Mouse (Mus musculus) splenic B cell, adult 2 months (primary cell): ENCODE data around the gene Cfap221.

ENCODE experiments used
- DNase-seq: peaks from one replicate; pipeline ENCODE4 v3.0.0-alpha.2; 2011; ENCODE audit warnings: low read depth, low spot score
- H3K27me3 ChIP-seq: 2 replicates; pipeline ENCODE4 v1.6.1; 2012; ENCODE audit warnings: mild to moderate bottlenecking, low read length, moderate library complexity, mixed read lengths; ENCODE audit not compliant: control insufficient read depth, poor library complexity, insufficient read depth, severe bottlenecking
- H3K36me3 ChIP-seq: 2 replicates; pipeline ENCODE4 v1.6.1; 2012; ENCODE audit warnings: mild to moderate bottlenecking, low read length, moderate library complexity, mixed read lengths; ENCODE audit not compliant: control insufficient read depth, poor library complexity, insufficient read depth, severe bottlenecking

Cfap221 gene

DNA sequence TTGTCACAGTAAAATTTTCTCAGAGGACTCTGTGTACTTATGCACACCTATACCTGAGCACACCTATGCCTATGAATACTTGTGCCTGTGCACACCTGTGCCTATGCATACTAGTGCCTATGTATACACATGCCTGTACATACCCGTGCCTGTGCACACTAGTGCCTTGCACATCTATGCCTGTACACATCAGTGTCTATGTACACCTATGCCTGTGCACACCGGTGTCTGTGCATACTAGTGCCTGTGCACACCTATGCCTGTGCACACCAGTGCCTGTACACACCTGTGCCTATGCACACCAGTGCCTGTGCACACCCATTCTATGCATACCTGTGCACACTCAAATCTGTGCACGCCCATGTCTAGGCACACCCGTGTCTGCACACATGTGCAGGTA lies 37.6 kb downstream of the Cfap221 start:
- no peaks in the 10 kb centered on the region for H3K36me3 ChIP-seq
- H3K27me3 ChIP-seq, result no peaks in the 10 kb centered on the region
- DNase-seq, result no peak

DNA sequence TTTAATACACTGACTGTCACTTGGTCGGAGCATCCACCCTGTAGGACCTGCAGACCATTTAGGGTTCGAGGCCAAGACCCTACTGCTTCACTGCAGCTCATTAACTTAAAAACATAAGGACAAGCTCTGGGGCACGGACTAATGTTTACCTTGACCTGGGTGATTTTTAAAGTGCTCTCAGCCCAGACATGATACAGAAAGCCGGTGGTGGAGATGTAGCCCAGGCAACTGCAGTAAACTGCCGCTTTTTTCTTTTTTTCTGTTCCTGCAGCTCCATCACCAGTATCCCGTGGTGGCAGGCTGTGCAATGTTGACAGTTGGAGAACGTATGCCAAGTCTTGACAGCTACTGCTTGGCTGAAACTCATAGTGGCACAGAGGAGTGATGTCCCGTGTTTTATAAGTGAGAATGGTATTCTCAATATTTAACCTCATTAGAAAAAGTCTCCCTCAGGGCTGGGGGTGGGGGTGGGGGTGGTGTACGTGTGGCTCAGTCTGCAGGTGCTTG lies 39.3 kb downstream of the Cfap221 start:
- H3K36me3 ChIP-seq, result no peaks in the 10 kb centered on the region
- no peaks in the 10 kb centered on the region for H3K27me3 ChIP-seq
- DNase-seq, result no peak

DNA sequence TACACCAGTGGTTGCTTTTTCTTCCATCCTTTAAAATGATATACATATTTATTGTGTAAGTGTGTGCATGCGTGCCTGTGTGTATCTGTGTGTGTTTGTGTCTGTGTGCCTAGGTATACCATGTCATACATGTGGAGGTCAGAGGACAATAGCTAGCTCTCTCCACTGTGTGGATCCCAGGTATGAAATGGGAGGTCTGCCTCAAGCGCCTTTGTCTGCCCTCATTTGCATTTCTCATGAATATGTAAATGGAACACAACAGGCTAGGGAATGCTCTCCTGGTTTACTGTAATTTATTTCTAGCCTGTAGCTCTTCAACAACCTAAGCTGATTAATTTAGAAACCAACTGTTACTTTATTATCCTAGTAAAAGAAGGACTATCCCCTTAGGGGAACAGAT lies 42.4 kb downstream of the Cfap221 start:
- Histone ChIP-seq H3K36me3 (no peaks in the 10 kb centered on the region), H3K27me3 (no peaks in the 10 kb centered on the region)
- no peak for DNase-seq

DNA sequence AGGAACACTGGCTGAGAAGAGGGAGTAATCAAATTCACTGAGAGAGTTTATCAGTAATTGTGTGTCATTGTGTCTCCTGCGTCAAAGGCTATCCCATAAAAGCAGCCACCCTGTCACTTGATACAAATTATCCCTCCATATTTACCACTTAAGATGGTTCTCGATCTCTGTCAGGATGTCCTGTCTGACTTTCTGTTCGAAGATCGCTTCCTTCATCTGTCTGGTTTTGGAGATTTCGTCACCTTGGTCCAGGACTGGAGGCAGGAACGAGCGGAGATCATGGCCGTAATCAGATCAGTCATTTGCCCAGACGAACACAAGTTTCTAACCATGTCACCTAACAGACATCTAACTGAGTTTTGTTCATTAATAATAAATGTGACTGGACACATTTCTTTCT lies 43.6 kb downstream of the Cfap221 start:
- H3K36me3 ChIP-seq, result no peaks in the 10 kb centered on the region
- DNase-seq, result no peak
- H3K27me3 ChIP-seq, result no peaks in the 10 kb centered on the region

DNA sequence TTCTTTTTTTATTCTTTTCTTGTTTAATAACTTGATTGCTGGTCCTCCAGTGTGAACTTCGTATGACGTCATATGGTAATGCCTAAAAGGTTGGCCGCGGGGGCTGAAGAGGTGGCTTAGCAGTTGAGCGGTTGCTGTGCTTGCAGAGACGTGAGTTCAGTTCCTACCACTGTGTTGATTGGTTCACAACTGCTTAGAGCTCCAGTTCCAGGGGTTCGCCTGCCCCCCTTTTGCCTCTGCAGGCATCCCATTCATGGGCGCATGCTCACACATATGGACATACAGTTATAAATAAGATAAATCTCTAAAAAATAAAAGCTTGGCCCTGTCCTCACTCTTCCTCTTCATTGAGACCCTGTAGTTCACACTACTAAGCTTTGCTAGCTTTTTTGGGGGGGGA lies 46.9 kb downstream of the Cfap221 start:
- H3K36me3 ChIP-seq, result no peaks in the 10 kb centered on the region
- no peak for DNase-seq
- H3K27me3 ChIP-seq, result no peaks in the 10 kb centered on the region

DNA sequence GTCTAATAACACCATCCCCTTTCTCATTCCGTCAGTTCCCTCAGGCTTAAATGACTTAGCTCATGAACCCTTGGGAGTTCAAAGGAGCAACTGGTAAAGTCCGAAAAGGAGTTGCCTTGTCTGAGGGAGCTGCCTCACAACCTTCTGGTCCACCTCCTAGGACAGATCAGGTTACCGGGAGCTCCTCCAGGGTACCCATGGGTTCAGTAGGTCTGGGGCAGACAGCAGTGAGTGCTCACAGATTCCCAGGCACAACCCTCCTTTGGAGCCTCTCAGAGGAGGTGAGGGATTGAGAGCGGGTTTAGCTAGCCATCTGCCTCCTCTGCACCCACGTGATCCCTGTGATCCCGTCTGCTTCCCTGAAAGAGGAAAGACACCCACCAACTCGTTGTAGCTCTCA lies 60.2 kb downstream of the Cfap221 start:
- Histone ChIP-seq H3K27me3 (no peaks in the 10 kb centered on the region), H3K36me3 (no peaks in the 10 kb centered on the region)
- no peak for DNase-seq

DNA sequence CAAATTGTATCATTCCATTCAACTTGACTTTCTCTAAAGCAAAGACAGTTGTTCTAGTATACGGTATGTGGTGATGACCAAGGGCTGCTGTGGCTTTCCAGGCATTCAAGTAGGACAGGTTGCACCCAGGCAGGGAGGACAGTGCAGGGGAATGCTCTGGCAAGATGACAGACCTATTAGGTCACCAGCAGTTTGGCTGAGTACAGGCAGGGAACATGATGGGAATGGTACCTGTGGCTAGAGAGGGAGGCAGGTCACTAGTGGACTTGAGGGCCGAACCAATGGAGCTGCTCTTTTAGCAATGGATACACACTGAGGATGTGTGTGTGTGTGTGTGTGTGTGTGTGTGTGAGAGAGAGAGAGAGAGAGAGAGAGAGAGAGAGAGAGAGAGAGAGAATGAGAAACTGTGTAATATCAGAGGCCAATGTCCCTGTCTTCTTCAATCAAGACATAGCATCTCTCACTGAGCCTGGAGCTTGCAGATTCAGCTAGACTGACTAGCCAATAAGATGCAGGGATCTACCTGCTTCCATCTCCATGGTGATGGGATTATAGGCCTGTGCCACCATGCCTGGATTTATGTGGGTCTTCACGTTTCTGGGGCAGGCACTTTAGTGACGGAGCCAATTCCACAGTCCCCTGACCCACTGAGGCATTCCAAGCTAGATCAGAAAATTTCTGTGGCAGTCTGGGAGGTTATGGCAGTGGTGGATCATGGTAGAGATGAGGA lies 65.4 kb downstream of the Cfap221 start:
- Histone ChIP-seq H3K27me3 (no peaks in the 10 kb centered on the region), H3K36me3 (no peaks in the 10 kb centered on the region)
- no peak for DNase-seq

DNA sequence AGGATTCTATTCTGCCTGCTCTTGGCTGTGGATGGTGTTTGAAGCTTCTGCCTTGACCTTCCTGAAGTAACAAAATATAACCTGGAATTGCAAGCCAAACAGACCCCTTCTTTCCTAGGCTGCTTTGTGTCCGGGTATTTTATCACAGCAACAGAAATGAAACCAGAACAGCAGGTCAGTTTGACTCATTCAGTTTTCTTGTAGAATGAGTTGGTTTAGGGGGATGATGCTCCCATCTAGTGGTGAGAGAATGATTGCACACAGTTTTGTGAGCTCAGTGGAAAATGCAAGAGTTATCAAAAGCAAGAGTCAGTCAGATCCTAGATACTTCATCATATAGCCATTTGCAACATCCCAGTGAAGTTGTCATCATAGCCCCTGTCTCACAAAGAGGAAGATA lies 67.3 kb downstream of the Cfap221 start:
- peak; percentile 34 for DNase-seq
- H3K36me3 ChIP-seq, result no peaks in the 10 kb centered on the region
- H3K27me3 ChIP-seq, result no peaks in the 10 kb centered on the region

DNA sequence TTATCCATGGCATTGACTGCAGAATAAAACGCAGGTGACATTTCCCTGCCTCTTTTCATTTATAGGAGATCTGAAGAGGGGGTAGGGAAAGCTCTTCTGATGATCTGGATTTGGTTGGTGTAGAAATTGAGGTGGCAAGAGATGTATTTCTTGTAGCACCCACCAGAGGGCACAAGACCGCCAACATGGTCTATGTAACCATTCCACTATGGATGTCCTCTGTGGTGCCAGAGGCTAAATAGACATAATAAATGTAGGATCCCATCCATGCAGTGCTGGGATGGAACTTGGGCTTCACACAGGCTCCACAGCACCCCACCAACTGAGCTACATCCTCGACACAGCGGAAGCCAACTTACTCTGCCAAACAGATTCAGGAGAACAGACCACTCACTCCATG lies 77.7 kb downstream of the Cfap221 start:
- no peaks in the 10 kb centered on the region for H3K27me3 ChIP-seq
- H3K36me3 ChIP-seq, result no peaks in the 10 kb centered on the region
- peak; percentile 33 for DNase-seq

DNA sequence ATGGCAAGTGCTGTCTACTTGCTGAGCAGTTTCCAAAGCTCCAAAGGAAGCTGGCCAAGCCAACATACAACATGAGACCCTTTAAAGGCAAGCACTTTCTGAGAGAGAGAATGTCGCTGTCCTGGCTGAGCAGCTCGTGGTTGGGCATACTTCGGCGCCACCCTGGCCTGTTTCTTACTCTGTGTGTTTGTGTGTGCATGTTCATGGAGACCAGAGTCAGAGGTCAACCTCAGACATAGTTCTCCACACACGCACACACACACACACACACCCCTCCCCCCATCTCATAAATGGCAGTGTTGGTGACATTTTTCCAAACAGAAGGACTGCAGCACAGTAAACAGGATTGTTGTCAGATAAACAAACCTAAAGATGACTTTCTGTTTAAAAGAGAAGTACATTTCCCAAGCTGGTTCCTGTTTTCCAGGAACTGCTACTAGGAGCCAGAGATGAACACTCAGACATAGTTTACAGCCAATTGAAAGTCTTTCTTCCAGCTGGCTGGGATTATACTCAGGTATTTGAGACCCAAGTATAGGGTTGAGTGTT lies 80.1 kb downstream of the Cfap221 start:
- Histone ChIP-seq H3K27me3 (no peaks in the 10 kb centered on the region), H3K36me3 (no peaks in the 10 kb centered on the region)
- no peak for DNase-seq

DNA sequence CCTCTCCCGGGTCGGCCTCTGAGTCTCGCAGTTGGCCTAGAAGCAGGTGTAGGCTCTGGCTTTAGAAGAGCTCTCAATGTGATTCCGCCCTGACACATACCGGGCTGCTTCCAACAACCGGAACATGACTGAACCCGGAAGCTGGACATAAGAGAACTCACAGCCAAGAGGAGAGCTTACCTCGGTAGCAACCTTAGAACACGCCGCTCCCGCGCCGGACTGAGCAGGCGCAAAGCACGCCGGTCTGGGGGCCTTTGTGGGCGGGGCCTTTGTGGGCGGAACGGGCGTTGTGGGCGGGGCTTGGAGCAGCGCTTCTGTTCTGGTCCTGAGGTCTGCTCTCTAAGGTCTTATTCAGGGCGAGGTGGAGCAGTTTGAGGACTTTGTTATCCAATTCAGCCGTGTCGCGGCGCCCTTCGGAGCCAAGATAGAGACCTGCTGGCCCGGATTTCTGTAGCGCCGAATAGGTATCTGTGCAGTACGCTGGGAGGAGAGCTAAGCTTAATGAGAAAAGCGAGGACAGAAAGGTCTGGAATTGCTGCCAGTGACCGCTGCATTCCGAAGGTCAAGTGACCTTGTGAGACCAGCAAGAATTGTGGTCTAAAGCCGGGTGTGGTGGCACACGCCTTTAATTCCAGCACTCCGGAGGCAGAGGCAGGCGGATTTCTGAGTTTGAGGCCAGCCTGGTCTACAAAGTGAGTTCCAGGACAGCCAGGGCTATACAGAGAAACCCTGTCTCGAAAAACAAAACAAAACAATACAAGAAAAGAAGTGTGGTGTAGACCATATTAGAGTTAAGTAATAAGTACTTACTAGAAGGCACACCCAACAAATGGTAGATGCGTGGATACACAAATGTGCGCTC lies 83.8 kb downstream of the Cfap221 start, which contains the start of gene Tmem177:
Tmem177 (minus strand) TSS at position 256 of the 862 bp plus-strand sequence.
- Histone ChIP-seq H3K27me3 (no peaks in the 10 kb centered on the region), H3K36me3 (no peaks in the 10 kb centered on the region)
- DNase-seq, result peak; percentile 95

DNA sequence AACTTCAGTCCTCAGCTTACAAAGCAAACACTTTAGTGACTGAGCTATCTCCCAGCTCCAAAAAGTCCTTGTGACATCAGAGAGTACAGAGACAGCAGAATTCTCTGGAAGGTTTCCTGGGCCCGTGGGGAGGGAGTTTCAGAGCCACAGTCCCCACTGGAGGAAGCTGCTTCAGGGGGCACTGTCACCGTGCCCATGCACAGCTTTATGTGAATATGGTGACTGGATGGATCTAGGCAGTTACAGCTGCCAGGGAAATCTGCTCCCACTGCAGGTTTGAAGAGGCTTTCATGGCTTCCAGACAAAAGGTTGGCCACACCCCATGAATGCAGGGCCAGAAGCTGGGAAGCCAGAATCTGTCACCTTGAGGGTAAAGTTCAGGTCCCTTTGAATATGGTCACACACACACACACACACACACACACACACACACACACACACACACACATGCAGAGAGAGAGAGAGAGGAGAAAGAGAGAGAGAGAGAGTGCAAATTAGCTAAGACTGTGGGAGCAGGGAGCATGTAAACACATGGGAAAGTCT lies 89.8 kb downstream of the Cfap221 start:
- no peak for DNase-seq
- Histone ChIP-seq H3K36me3 (no peaks in the 10 kb centered on the region), H3K27me3 (no peaks in the 10 kb centered on the region)

DNA sequence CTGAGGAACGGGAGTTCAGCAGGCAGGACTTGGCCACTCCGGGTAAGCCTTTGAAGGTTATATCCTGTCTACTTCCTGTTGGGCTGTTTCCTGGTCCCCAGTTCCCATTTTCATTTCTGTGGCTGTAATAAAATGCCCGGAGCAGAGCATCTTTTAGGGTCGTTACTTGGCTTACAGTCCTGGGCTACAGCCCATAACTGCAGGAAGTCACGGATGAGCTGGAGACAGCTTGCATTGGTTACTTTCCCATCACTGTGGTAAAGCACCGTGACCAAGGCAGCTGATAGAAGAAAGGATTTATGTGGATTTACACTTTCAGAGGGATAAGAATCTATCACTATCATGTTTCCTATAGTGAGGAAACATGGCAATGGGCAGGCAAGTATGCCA lies 93.8 kb downstream of the Cfap221 start:
- H3K27me3 ChIP-seq, result no peaks in the 10 kb centered on the region

DNA sequence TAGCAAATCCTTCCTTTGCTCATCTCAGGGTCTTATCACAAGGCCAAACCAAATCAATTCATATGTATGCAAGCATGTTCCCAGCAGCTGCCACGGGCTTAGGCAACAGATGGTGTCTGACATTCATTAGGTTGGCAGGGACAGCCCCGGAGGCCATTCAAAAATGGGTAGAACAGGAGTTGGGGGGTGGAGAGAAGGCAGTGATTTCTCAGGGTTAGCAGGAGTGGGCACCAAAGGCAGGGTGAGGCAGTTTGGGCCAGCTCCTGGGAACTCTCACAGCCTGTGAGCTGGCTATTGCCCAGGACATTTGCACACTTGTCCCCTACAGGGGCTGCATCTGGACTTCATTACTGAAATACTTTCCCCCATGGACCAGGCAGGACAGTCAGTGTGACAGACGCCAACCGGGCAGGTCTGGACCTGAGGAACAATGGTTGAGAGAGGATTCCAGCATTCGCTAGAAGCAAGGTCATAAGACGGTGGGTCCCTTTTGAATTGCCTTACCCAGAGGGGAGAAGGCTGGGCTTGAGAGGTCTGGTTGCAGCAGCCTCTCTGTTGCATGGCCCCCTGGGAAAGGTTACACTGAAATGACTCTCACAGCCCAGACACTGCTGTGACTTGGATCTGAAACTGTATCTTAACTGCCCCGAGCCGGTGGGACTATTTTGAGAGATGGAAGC lies 94.3 kb downstream of the Cfap221 start:
- no peaks in the 10 kb centered on the region for H3K36me3 ChIP-seq
- no peak for DNase-seq

More for the DNA sequence above, 93.8 kb downstream of the Cfap221 start:
- no peak for DNase-seq
- no peaks in the 10 kb centered on the region for H3K36me3 ChIP-seq

More for the DNA sequence above, 94.3 kb downstream of the Cfap221 start:
- H3K27me3 ChIP-seq, result no peaks in the 10 kb centered on the region
